Mouse (Mus musculus): ENCODE results near the gene Gm765. TPM values are rescaled to one million over a fixed set of nuclear protein-coding genes. Genes with fewer than 3 reads are reported as not detected.

Gene Gm765
- total RNA-seq (2023), result not detected in 2 replicates

GRCm38 (mm10) chr6:98342654-98343053, at the start of gene Gm765:
Gene Gm765, minus strand, starts transcription at chr6:98342754.

